14 mouse cellular contexts compared by ENCODE assay signal in genomic region chr6:55579105-55579504, GRCm38 (mm10).
DNase-seq lines count a peak whose midpoint lies in the region; ATAC-seq lines count a peak whose summit lies in the region.
"Had no signal": no experiment of that assay in that cellular context is flagged by ENCODE, and none has a peak within 500 bp of the region (broad histone marks: within the 10 kb centered on the region; RNA-seq: fewer than 3 reads in every experiment).

No protein-coding gene starts in this region.

- H3K9me3 ChIP-seq in midbrain, embryonic 13.5 days: no peaks in the 10 kb centered on the region
- no peaks in the 10 kb centered on the region for H3K9me3 ChIP-seq in midbrain, embryonic 10.5 days (replicated peaks)
- no peaks in the 10 kb centered on the region for H3K9me3 ChIP-seq in forebrain, embryonic 12.5 days
- H3K9me3 ChIP-seq in hindbrain, embryonic 13.5 days: no peaks in the 10 kb centered on the region
- no peaks in the 10 kb centered on the region for H3K9me3 ChIP-seq in neural tube, embryonic 15.5 days (replicated peaks)
- H3K9me3 ChIP-seq: embryonic facial prominence, embryonic 12.5 days; kidney, embryonic 15.5 days had no signal

- H3K27ac ChIP-seq in midbrain, embryonic 13.5 days: peak overlapping the region; percentile 57
- H3K27ac ChIP-seq in midbrain, embryonic 10.5 days (replicated peaks): no peak overlapping the region
- H3K27ac ChIP-seq in forebrain, embryonic 12.5 days: peak overlapping the region; percentile 79
- H3K27ac ChIP-seq in hindbrain, embryonic 13.5 days: peak overlapping the region; percentile 91
- H3K27ac ChIP-seq in neural tube, embryonic 15.5 days (replicated peaks): peak overlapping the region; percentile 78
- H3K27ac ChIP-seq: embryonic facial prominence, embryonic 12.5 days; kidney, embryonic 15.5 days had no signal

- 58% methylated on average over 5 of the region's 5 CpGs for WGBS in midbrain, embryonic 13.5 days
- WGBS in midbrain, embryonic 10.5 days: 58% methylated on average over 5 of the region's 5 CpGs
- WGBS in forebrain, embryonic 12.5 days: 40% methylated on average over 5 of the region's 5 CpGs
- WGBS in hindbrain, embryonic 13.5 days: 34% methylated on average over 5 of the region's 5 CpGs
- 35% methylated on average over 5 of the region's 5 CpGs for WGBS in neural tube, embryonic 15.5 days

- no peak overlapping the region for H3K9ac ChIP-seq in midbrain, embryonic 13.5 days (replicated peaks)
- no peak overlapping the region for H3K9ac ChIP-seq in forebrain, embryonic 12.5 days
- H3K9ac ChIP-seq in hindbrain, embryonic 13.5 days: no peak overlapping the region
- H3K9ac ChIP-seq in neural tube, embryonic 15.5 days (replicated peaks): no peak overlapping the region
- H3K9ac ChIP-seq: embryonic facial prominence, embryonic 12.5 days; kidney, embryonic 15.5 days had no signal

- peak; percentile 66 for ATAC-seq in midbrain, embryonic 13.5 days
- peak; percentile 63; the same call in 1 of the 2 replicates for ATAC-seq in forebrain, embryonic 12.5 days (ENCODE audit: low FRiP score)
- ATAC-seq in hindbrain, embryonic 13.5 days (ENCODE audit: low FRiP score): peak; percentile 57
- peak; percentile 65 for ATAC-seq in neural tube, embryonic 15.5 days (ENCODE audit: low FRiP score)

- DNase-seq in midbrain, embryonic 10.5 days (ENCODE audit: low spot score): no peak
- no peak for DNase-seq in kidney, adult 18-20 months
- DNase-seq in spleen, adult 12 weeks (ENCODE audit: low spot score): no peak
- DNase-seq: adrenal gland, postnatal 10 days; cerebellum, adult 11 months; heart, adult 18-20 months; heart, postnatal 36 days; lung, postnatal 14 days had no signal

- H3K27me3 ChIP-seq in midbrain, embryonic 13.5 days: no peaks in the 10 kb centered on the region
- H3K27me3 ChIP-seq in midbrain, embryonic 10.5 days (ENCODE audit: low read depth, poor library complexity, severe bottlenecking): no peaks in the 10 kb centered on the region
- H3K27me3 ChIP-seq in forebrain, embryonic 12.5 days: no peaks in the 10 kb centered on the region
- no peaks in the 10 kb centered on the region for H3K27me3 ChIP-seq in hindbrain, embryonic 13.5 days
- no peaks in the 10 kb centered on the region for H3K27me3 ChIP-seq in neural tube, embryonic 15.5 days (replicated peaks)
- H3K27me3 ChIP-seq: embryonic facial prominence, embryonic 12.5 days; kidney, embryonic 15.5 days had no signal

- H3K4me2 ChIP-seq in midbrain, embryonic 13.5 days (replicated peaks): no peak overlapping the region
- H3K4me2 ChIP-seq in forebrain, embryonic 12.5 days: 0 out of 2 replicates have a peak overlapping the region, but pooled peaks have one; percentile 32
- H3K4me2 ChIP-seq in hindbrain, embryonic 13.5 days: peak overlapping the region; percentile 36
- peak overlapping the region; percentile 34 for H3K4me2 ChIP-seq in neural tube, embryonic 15.5 days
- H3K4me2 ChIP-seq: embryonic facial prominence, embryonic 12.5 days; kidney, embryonic 15.5 days had no signal

- peaks cover 16% of the 10 kb centered on the region for H3K4me1 ChIP-seq in midbrain, embryonic 13.5 days (replicated peaks)
- H3K4me1 ChIP-seq in midbrain, embryonic 10.5 days: peaks cover 10% of the 10 kb centered on the region; the same call in 1 of the 2 replicates
- H3K4me1 ChIP-seq in forebrain, embryonic 12.5 days: peaks cover 16% of the 10 kb centered on the region
- peaks cover 27% of the 10 kb centered on the region for H3K4me1 ChIP-seq in hindbrain, embryonic 13.5 days (replicated peaks)
- peaks cover 20% of the 10 kb centered on the region for H3K4me1 ChIP-seq in neural tube, embryonic 15.5 days
- H3K4me1 ChIP-seq: embryonic facial prominence, embryonic 12.5 days; kidney, embryonic 15.5 days had no signal

- no peaks in the 10 kb centered on the region for H3K36me3 ChIP-seq in midbrain, embryonic 13.5 days
- H3K36me3 ChIP-seq in midbrain, embryonic 10.5 days: no peaks in the 10 kb centered on the region
- H3K36me3 ChIP-seq in forebrain, embryonic 12.5 days (replicated peaks): no peaks in the 10 kb centered on the region
- no peaks in the 10 kb centered on the region for H3K36me3 ChIP-seq in hindbrain, embryonic 13.5 days
- H3K36me3 ChIP-seq in neural tube, embryonic 15.5 days: no peaks in the 10 kb centered on the region
- H3K36me3 ChIP-seq: embryonic facial prominence, embryonic 12.5 days; kidney, embryonic 15.5 days had no signal

- H3K4me3 ChIP-seq in midbrain, embryonic 13.5 days (replicated peaks): no peak overlapping the region
- H3K4me3 ChIP-seq in midbrain, embryonic 10.5 days: no peak overlapping the region
- H3K4me3 ChIP-seq in forebrain, embryonic 12.5 days (replicated peaks): no peak overlapping the region
- no peak overlapping the region for H3K4me3 ChIP-seq in hindbrain, embryonic 13.5 days
- H3K4me3 ChIP-seq in neural tube, embryonic 15.5 days (replicated peaks): no peak overlapping the region
- H3K4me3 ChIP-seq: embryonic facial prominence, embryonic 12.5 days; kidney, embryonic 15.5 days had no signal
